Mouse (Mus musculus) liver, embryonic 14.5 days (tissue): ENCODE measurements around the gene Acot1. TPM values are rescaled to one million over a fixed set of nuclear protein-coding genes. Genes with fewer than 3 reads are reported as not detected.

Experiments used
- ATAC-seq: fragments of 200-750 bp; cut with Nextera tagmentation; 2 replicates; pipeline ENCODE4 v1.8.0; 2017; ENCODE audit warnings: moderate number of reproducible peaks, mild to moderate bottlenecking, moderate library complexity; ENCODE audit not compliant: insufficient read depth
- DNase-seq, 3 experiments: peaks; one replicate each; pipeline ENCODE4 v3.0.0-alpha.2; 2012 to 2013; ENCODE audit warnings: low read depth in 3 of 3, low spot score in 3 of 3
- H3K27ac ChIP-seq: fragments of 300-500 bp; sonication (generic); 2 replicates; pipeline ENCODE4 v1.5.1; 2014; ENCODE audit warnings: moderate library complexity, mild to moderate bottlenecking, control low read depth, inconsistent platforms
- H3K27me3 ChIP-seq: fragments of 300-500 bp; sonication (generic); 2 replicates; pipeline ENCODE4 v1.6.1; 2014; ENCODE audit warnings: mild to moderate bottlenecking, low read length, moderate library complexity; ENCODE audit not compliant: control insufficient read depth, insufficient read depth
- H3K36me3 ChIP-seq: fragments of 300-500 bp; sonication (generic); replicated peaks from 2 replicates; pipeline ENCODE4 v1.6.1; 2014; ENCODE audit warnings: low read depth; ENCODE audit not compliant: control insufficient read depth, insufficient read depth
- H3K4me1 ChIP-seq, 2 experiments: fragments of 200-500 bp in 1 of 2; fragments of 300-500 bp in 1 of 2; sonication (generic) in 1 of 2; replicated peaks; 2 replicates each; pipeline ENCODE4 v1.6.1; 2012 to 2014; ENCODE audit warnings: antibody characterized with exemption in 1 of 2, inconsistent platforms in 1 of 2, low read length in 1 of 2; ENCODE audit not compliant: control insufficient read depth in 2 of 2, insufficient read depth in 2 of 2
- H3K4me2 ChIP-seq: fragments of 300-500 bp; sonication (generic); 2 replicates; pipeline ENCODE4 v1.6.1; 2014; ENCODE audit warnings: low read depth, mild to moderate bottlenecking, control low read depth, moderate library complexity
- H3K4me3 ChIP-seq, 2 experiments: fragments of 200-500 bp in 1 of 2; fragments of 300-500 bp in 1 of 2; sonication (generic) in 1 of 2; 2 replicates each; pipeline ENCODE4 v1.5.1; 2012 to 2014; ENCODE audit warnings: low read depth in 2 of 2, low read length in 2 of 2, mild to moderate bottlenecking in 2 of 2, control low read depth in 1 of 2, inconsistent platforms in 1 of 2, moderate library complexity in 1 of 2; ENCODE audit not compliant: insufficient read depth in 1 of 2
- H3K9ac ChIP-seq: fragments of 300-500 bp; sonication (generic); replicated peaks from 2 replicates; pipeline ENCODE4 v1.6.1; 2014; ENCODE audit warnings: mild to moderate bottlenecking, control low read depth, moderate library complexity
- H3K9me3 ChIP-seq: fragments of 300-500 bp; sonication (generic); 2 replicates; pipeline ENCODE4 v1.6.1; 2016; ENCODE audit warnings: low read length, mixed read lengths; ENCODE audit not compliant: control insufficient read depth
- CTCF ChIP-seq: IDR thresholded peaks from 2 replicates; pipeline ENCODE4 v1.5.1; 2016; ENCODE audit warnings: antibody characterized with exemption, low read depth, control low read depth
- EP300 ChIP-seq: IDR thresholded peaks from 2 replicates; pipeline ENCODE4 v1.6.1; 2016; ENCODE audit warnings: antibody characterized with exemption, low read depth
- WGBS: fragments of 180-500 bp; shearing (Covaris S2); extraction: QIAGEN DNeasy Blood & Tissue Kit; methylation state at CpG from one replicate; pipeline ENCODE4 v1.1.7; 2014; ENCODE audit not compliant: insufficient replicate concordance; 5-methylcytosine and 5-hydroxymethylcytosine counted together
- polyA plus RNA-seq, 2 experiments: library from polyadenylated mRNA; depleted of rRNA in 1 of 2; stranded (reverse) in 1 of 2; unstranded in 1 of 2; fragments of >200 nt; fragmentation: Nextera tagmentation in 1 of 2; extraction: Ambion mirVana in 1 of 2; gene quantifications; 2 replicates each; pipeline versions ENCODE4 v1.2.1 to v1.2.3; 2012 to 2014

The Acot1 gene
- polyA plus RNA-seq, 2 experiments = 12.8 to 28.3 TPM

GRCm38 (mm10) chr12:84063228-84063627 is 53.9 kb downstream of the Acot1 start:
- WGBS = 52% methylated on average over 5 of the region's 5 CpGs
- no peak overlapping the region for H3K4me2 ChIP-seq
- ATAC-seq (no peak), DNase-seq (no peak)
- H3K4me3 ChIP-seq = no peak overlapping the region
- H3K36me3 ChIP-seq = no peaks in the 10 kb centered on the region
- H3K27ac ChIP-seq = no peak overlapping the region
- no peak overlapping the region for H3K9ac ChIP-seq
- TF ChIP-seq CTCF (peak; percentile 63), EP300 (no peak)
- no peaks in the 10 kb centered on the region for H3K9me3 ChIP-seq
- H3K4me1 ChIP-seq = no peaks in the 10 kb centered on the region
- H3K27me3 ChIP-seq = no peaks in the 10 kb centered on the region; the same call in 1 of the 2 replicates

GRCm38 (mm10) chr12:84063833-84064232 is 54.5 kb downstream of the Acot1 start:
- ATAC-seq = no peak
- Histone ChIP-seq H3K4me3 (no peak overlapping the region), H3K9me3 (no peaks in the 10 kb centered on the region), H3K27me3 (peaks cover 3% of the 10 kb centered on the region), H3K9ac (no peak overlapping the region), H3K4me1 (no peaks in the 10 kb centered on the region), H3K36me3 (no peaks in the 10 kb centered on the region), H3K4me2 (no peak overlapping the region), H3K27ac (no peak overlapping the region)
- no peak for DNase-seq
- TF ChIP-seq EP300 = no peak
- no peak for TF ChIP-seq CTCF
- 46% methylated on average over 2 of the region's 2 CpGs for WGBS

- DNase-seq = no peak
- ATAC-seq = no peak
These were observed 55.3 kb downstream of the Acot1 start for GRCm38 (mm10) chr12:84064621-84065020.

GRCm38 (mm10) chr12:84067752-84068151 is 58.5 kb downstream of the Acot1 start:
- DNase-seq = no peak
- TF ChIP-seq CTCF = no peak
- no peak for TF ChIP-seq EP300
- WGBS = 55% methylated on average over 4 of the region's 4 CpGs
- Histone ChIP-seq H3K27me3 (peaks cover 14% of the 10 kb centered on the region), H3K36me3 (no peaks in the 10 kb centered on the region), H3K9me3 (no peaks in the 10 kb centered on the region), H3K27ac (no peak overlapping the region), H3K4me3 (no peak overlapping the region), H3K4me2 (no peak overlapping the region), H3K4me1 (no peaks in the 10 kb centered on the region), H3K9ac (no peak overlapping the region)
- no peak for ATAC-seq

More at GRCm38 (mm10) chr12:84064621-84065020, 55.3 kb downstream of the Acot1 start:
- 59% methylated on average over 8 of the region's 8 CpGs for WGBS
- H3K9ac ChIP-seq = no peak overlapping the region
- H3K4me3 ChIP-seq = no peak overlapping the region
- peaks cover 9% of the 10 kb centered on the region for H3K27me3 ChIP-seq
- no peak for TF ChIP-seq CTCF
- no peak for TF ChIP-seq EP300
- H3K36me3 ChIP-seq = no peaks in the 10 kb centered on the region
- no peak overlapping the region for H3K4me2 ChIP-seq
- H3K9me3 ChIP-seq = no peaks in the 10 kb centered on the region
- no peak overlapping the region for H3K27ac ChIP-seq
- no peaks in the 10 kb centered on the region for H3K4me1 ChIP-seq

Other genes starting within 250 kb of the Acot1 start
- 1.2 and 1.7 TPM in 2 replicates for gene Papln, start 245.9 kb upstream of the Acot1 start, polyA plus RNA-seq (2012; rRNA removed)
- 0.27 and 0.81 TPM in 2 replicates for gene Papln, start 245.9 kb upstream of the Acot1 start, polyA plus RNA-seq (2014; fragmentation: Nextera tagmentation; extraction: Ambion mirVana)
- 13.1 and 14.0 TPM in 2 replicates for gene Numb, start 87.6 kb upstream of the Acot1 start, polyA plus RNA-seq (2012; rRNA removed)
- 9.7 and 11.3 TPM in 2 replicates for gene Numb, start 87.6 kb upstream of the Acot1 start, polyA plus RNA-seq (2014; fragmentation: Nextera tagmentation; extraction: Ambion mirVana)
- gene Riox1, start 58.9 kb upstream of the Acot1 start, polyA plus RNA-seq (2012; rRNA removed) = 7.8 and 8.1 TPM in 2 replicates
- gene Riox1, start 58.9 kb upstream of the Acot1 start, polyA plus RNA-seq (2014; fragmentation: Nextera tagmentation; extraction: Ambion mirVana) = 6.8 and 7.3 TPM in 2 replicates
- gene Heatr4, start 24.6 kb upstream of the Acot1 start, polyA plus RNA-seq (2012; rRNA removed) = not detected in 2 replicates
- not detected in 2 replicates for gene Heatr4, start 24.6 kb upstream of the Acot1 start, polyA plus RNA-seq (2014; fragmentation: Nextera tagmentation; extraction: Ambion mirVana)
- gene Acot2, start 21.6 kb upstream of the Acot1 start, polyA plus RNA-seq (2012; rRNA removed) = 2.7 and 2.9 TPM in 2 replicates
- gene Acot2, start 21.6 kb upstream of the Acot1 start, polyA plus RNA-seq (2014; fragmentation: Nextera tagmentation; extraction: Ambion mirVana) = 5.5 and 6.0 TPM in 2 replicates
- gene Acot4, start 28.9 kb downstream of the Acot1 start, polyA plus RNA-seq (2012; rRNA removed) = 4.8 and 5.0 TPM in 2 replicates
- 7.9 and 8.4 TPM in 2 replicates for gene Acot4, start 28.9 kb downstream of the Acot1 start, polyA plus RNA-seq (2014; fragmentation: Nextera tagmentation; extraction: Ambion mirVana)
- gene Gm49366, start 29.4 kb downstream of the Acot1 start, polyA plus RNA-seq (2012; rRNA removed) = not detected in 2 replicates
- not detected in 2 replicates for gene Gm49366, start 29.4 kb downstream of the Acot1 start, polyA plus RNA-seq (2014; fragmentation: Nextera tagmentation; extraction: Ambion mirVana)
- gene Acot3, start 42.7 kb downstream of the Acot1 start, polyA plus RNA-seq (2012; rRNA removed) = 2.0 and 2.6 TPM in 2 replicates
- gene Acot3, start 42.7 kb downstream of the Acot1 start, polyA plus RNA-seq (2014; fragmentation: Nextera tagmentation; extraction: Ambion mirVana) = 3.7 and 4.4 TPM in 2 replicates
- gene Acot5, start 59.8 kb downstream of the Acot1 start, polyA plus RNA-seq (2012; rRNA removed) = not detected in 2 replicates
- gene Acot5, start 59.8 kb downstream of the Acot1 start, polyA plus RNA-seq (2014; fragmentation: Nextera tagmentation; extraction: Ambion mirVana) = not detected in 2 replicates
- gene Acot6, start 91.2 kb downstream of the Acot1 start, polyA plus RNA-seq (2012; rRNA removed) = 0.87 and 1.0 TPM in 2 replicates
- 0.48 and 0.77 TPM in 2 replicates for gene Acot6, start 91.2 kb downstream of the Acot1 start, polyA plus RNA-seq (2014; fragmentation: Nextera tagmentation; extraction: Ambion mirVana)
- gene Dnal1, start 104.9 kb downstream of the Acot1 start, polyA plus RNA-seq (2012; rRNA removed) = 0.39 and 0.44 TPM in 2 replicates
- 0.04 and 0.15 TPM in 2 replicates for gene Dnal1, start 104.9 kb downstream of the Acot1 start, polyA plus RNA-seq (2014; fragmentation: Nextera tagmentation; extraction: Ambion mirVana)
- 0.09 and 0.10 TPM in 2 replicates for gene Pnma1, start 139.0 kb downstream of the Acot1 start, polyA plus RNA-seq (2012; rRNA removed)
- 0.05 and 0.11 TPM in 2 replicates for gene Pnma1, start 139.0 kb downstream of the Acot1 start, polyA plus RNA-seq (2014; fragmentation: Nextera tagmentation; extraction: Ambion mirVana)
- 3.9 and 4.3 TPM in 2 replicates for gene Elmsan1, start 209.4 kb downstream of the Acot1 start, polyA plus RNA-seq (2012; rRNA removed)
- 4.5 and 5.1 TPM in 2 replicates for gene Elmsan1, start 209.4 kb downstream of the Acot1 start, polyA plus RNA-seq (2014; fragmentation: Nextera tagmentation; extraction: Ambion mirVana)